Mouse (Mus musculus) thymus, postnatal 36 days (tissue): ENCODE measurements around the gene Hdlbp.
A peak's percentile ranks its signal among the peaks of the same experiment; 100 is the strongest.

Experiments used
- DNase-seq, 2 experiments: peaks; one replicate each; pipeline ENCODE4 v3.0.0; 2022; ENCODE audit warnings: mixed read lengths in 2 of 2

The Hdlbp gene

DNA sequence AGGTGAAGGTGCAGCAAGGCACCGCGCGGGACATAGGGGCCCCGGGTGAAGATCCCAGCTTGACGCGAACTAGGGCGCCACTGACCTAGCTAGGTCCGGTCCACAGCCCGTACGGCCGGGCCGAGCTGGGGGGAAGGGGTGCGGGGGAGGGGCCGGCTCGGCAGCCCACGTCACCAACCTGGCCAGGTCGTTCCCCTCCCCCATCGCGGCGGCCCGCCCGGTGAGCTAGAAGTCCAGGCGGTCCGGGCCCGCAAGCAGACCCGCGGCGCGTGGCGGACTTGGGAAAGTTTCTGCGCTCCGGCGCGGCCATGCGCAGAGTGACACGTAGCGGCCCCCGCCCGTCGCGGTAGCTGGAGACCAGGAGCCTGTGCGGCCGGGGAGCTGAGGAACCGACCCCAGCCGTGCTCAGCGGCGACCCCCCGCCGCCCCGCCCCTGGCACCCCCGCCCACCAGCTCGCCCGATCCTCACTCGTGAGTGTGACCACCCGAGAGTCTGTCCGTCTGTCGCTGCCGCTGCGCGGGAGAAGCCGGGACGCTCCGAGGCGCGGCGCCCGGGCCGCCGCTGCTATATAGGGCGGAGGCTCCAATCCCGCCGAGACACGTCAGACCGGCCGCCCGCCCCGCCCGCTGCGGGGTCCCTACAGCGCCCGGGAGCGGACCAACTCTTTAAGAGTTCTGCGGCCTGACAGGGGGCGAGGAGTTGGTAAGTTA is 33.3 kb downstream of the Hdlbp start:
- DNase-seq = peak; percentile 79 to 81

GRCm38 (mm10) chr1:93444405-93445110 is 34.1 kb downstream of the Hdlbp start:
- peak; percentile 48 to 59 for DNase-seq

DNA sequence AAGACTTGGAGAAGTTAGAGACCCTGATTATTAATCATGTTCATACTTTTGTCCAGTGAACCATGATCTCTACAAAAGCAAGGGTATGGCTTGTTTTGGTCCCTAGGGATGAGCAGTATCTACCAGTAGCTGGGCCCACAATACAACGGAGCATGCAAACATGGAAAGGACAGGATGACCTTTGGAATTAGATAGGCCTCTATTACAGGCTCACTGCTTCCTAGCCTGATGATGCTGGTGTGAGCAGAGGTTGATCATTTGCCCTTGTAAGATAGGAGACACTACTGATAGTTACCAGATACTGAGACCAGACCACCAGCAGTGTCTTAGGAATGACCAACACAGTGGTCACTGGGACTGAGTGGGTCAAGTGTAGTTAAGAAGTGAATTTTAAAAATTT is 39.3 kb downstream of the Hdlbp start:
- DNase-seq = no peak

GRCm38 (mm10) chr1:93432087-93432486 is 46.5 kb downstream of the Hdlbp start:
- no peak for DNase-seq

DNA sequence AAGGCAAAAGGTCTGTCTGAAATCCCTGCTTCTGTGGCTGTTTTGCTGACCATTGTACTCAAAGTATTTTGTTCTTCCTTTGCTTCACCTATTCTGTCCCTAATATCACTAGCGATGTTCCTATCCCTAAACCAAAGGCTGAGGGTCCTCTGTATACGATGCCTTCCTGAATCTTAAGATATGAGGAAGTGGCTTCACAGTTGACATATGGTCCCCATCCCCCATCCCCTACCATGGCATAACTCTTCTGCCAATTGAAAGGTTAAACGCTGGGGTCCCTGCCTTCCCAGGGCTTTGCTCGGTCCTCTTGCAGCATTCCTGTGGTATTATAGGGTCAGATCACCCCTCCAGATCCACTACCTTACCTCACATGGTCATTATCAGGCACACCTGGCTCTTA is 75.2 kb downstream of the Hdlbp start:
- DNase-seq = no peak

- no peak for DNase-seq
Measured at GRCm38 (mm10) chr1:93401191-93402052, 77.2 kb downstream of the Hdlbp start.

- no peak for DNase-seq
Measured at GRCm38 (mm10) chr1:93388906-93389305, 89.7 kb downstream of the Hdlbp start.

DNA sequence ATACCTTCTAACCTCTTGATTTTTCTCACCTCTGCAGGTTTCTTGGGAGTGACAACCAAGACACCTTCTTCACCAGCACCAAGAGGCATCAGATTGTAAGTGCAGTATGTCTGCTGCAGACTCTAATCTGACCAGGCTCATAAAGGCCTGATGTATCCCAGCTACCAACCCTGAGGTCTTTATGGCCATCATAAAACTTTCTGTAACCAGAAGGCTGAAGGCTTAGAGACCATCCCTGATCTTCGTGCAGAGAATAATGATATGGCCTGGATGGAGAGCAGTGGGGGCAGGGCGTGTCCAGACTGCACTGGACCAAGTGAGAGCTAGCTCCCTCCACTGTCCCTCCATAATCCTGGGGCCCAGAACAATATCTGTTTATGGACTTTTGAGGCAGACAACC is 91.4 kb downstream of the Hdlbp start:
- no peak for DNase-seq

DNA sequence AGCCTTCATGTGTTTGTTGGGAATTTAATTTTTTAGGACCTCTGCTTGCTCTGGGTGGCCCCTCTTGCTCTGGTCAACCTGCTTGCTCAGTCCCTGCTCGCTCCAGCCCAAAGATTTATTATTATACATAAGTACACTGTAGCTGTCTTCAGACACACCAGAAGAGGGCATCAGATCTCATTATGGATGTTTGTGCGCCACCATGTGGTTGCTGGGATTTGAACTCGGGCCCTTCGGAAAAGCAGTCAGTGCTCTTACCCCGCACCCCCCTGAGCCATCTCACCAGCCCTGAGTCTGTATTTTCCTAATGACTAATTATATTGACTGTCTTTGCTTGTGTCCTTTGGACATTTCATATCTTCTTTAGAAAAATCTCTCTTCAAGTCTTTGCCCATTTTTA is 99.5 kb downstream of the Hdlbp start:
- DNase-seq = no peak

DNA sequence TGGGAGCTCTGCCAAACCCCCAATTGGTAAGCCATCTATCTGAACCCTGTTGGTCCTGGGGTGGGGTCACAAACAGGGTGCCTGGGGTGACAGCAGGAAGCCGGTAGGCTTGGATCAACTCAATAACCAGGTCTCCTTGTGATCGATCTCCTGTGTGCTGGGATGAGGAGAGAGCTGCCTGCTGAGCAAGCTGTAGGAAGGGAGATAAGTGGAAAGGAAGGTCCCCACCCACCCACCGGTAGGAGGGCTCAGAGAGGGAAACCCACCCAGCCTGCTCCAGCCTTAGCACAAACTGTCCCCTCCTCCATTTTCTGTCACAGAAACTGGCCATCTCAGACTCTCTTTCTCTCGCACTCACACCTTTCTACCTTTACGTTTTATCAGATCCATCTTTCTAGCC is 101.3 kb downstream of the Hdlbp start:
- no peak for DNase-seq

- no peak for DNase-seq
Measured at GRCm38 (mm10) chr1:93373665-93374064, 105.0 kb downstream of the Hdlbp start, which contains the start of gene Ano7. Gene Ano7 (plus strand): TSS chr1:93373930.

GRCm38 (mm10) chr1:93365641-93366040 is 113.0 kb downstream of the Hdlbp start:
- no peak for DNase-seq

DNA sequence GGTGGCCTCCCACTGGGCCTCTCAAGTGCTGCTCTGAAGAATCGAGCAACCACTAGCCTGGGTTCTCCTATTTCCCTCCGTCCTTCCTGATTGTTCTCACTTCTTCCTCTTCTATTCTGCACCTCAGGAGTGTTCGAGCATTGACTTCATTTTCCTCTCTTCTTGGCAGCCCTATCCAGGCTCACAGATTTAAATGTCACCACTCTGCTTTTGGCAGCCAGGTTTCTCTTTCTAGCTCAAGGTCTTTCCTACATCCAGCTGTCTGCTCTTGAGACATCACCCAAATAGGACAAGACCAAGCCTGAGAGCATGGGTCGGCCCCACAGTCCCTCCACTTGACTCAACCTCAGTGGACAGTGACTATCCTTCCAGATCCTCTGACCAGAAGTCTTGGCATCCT is 116.0 kb downstream of the Hdlbp start:
- DNase-seq = no peak
